Mouse (Mus musculus): ENCODE data around the gene Hps4.
"Not testable (repeated sequence)": the region's sequence is repeated elsewhere in the genome, so short reads cannot be mapped to it uniquely, and the experiment has no call there.

Hps4 gene

GRCm38 (mm10) chr5:112342463-112343204 lies at the start of gene Hps4, which contains the start of gene Srrd:
Gene Hps4 (plus strand): TSS chr5:112343083.
Gene Srrd (minus strand): TSS chr5:112343040.
- DNase-seq (ENCODE audit: extremely low spot score), result peak; percentile 85

DNA sequence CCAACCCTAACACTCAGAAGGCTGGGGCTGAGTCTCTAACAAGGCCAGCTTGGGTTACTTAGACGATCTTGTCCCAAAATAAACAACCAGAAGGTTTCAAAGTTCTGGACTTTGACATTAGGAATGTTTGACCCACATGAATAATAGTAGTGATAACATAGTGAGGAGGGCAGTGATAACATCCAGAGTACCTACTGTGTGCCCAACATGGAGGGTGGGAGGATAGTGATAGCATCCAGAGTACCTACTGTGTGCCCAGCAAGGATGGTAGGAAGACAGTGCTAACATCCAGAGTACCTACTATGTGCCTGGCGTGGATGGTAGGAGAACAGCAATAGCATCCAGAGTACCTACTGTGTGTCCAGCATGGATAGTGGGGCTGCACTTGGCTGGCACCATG lies 49.1 kb upstream of the Hps4 start:
- no peak for DNase-seq (ENCODE audit: extremely low spot score)

DNA sequence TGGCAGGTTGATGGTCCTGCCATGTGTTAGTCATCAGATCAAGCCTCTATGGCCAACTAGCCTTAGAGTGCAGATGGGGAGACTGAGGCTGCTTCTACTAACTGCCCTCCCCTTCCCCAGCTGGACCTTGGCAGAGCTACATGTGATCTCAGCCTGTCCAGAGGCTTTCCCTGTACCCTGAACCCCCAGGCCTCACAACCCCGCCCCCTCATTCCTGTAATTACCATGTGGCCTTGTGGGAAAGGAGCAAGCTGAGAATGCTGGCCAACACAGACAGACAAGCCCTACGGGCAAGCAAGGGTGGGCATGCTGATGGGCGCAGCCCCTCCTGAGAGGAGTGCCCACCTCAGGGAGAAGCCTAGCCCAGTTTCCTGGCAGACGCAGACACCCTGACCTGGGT lies 48.2 kb upstream of the Hps4 start:
- DNase-seq (ENCODE audit: extremely low spot score), result no peak

DNA sequence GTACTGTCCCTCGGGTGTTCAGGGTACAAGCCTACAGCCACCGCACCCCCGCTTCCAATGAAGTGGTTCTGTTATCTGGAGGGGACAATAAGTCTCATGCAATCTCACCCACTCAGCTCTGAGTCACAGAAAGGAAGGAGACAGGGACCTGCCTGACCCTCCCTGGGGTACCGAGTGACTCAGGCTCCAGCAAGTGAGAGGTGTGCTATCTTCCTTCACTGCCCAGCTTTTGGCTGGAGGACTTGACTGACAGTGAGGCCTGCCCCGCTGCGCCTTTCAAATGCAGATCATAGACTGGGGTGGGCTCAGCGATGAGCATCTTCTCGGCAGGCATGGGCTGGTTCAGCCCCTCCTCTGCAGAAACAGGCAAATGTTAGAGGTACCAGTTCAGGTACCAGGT lies 47.7 kb upstream of the Hps4 start:
- no peak for DNase-seq (ENCODE audit: extremely low spot score)

- no peak for DNase-seq (ENCODE audit: extremely low spot score)
Observed at GRCm38 (mm10) chr5:112295564-112295963, 47.3 kb upstream of the Hps4 start.

- DNase-seq (ENCODE audit: extremely low spot score), result no peak
Observed at GRCm38 (mm10) chr5:112296404-112297181, 46.3 kb upstream of the Hps4 start.

- no peak for DNase-seq (ENCODE audit: extremely low spot score)
Observed at GRCm38 (mm10) chr5:112297257-112297656, 45.6 kb upstream of the Hps4 start.

GRCm38 (mm10) chr5:112298226-112298988 lies 44.5 kb upstream of the Hps4 start:
- DNase-seq (ENCODE audit: extremely low spot score), result no peak

- DNase-seq (ENCODE audit: extremely low spot score), result no peak
Observed at GRCm38 (mm10) chr5:112299399-112299798, 43.5 kb upstream of the Hps4 start.

DNA sequence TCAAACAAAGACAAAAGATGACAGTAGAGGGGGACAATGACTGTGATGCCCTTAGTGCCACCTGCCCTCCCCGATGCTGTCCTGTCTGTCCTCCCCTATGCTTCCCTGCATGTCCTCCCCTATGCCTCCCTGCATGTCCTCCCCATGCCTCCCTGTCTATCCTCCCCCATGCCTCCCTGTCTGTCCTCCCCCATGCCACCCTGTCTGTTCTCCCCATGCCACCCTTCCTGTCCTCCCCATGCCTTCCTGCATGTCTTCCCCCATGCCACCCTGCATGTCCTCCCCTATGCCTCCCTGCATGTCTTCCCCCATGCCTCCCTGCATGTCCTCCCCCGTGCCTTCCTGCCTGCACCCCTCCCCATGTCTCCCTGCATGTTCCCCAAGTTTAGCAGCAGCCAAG lies 42.8 kb upstream of the Hps4 start:
- no peak for DNase-seq (ENCODE audit: extremely low spot score)

DNA sequence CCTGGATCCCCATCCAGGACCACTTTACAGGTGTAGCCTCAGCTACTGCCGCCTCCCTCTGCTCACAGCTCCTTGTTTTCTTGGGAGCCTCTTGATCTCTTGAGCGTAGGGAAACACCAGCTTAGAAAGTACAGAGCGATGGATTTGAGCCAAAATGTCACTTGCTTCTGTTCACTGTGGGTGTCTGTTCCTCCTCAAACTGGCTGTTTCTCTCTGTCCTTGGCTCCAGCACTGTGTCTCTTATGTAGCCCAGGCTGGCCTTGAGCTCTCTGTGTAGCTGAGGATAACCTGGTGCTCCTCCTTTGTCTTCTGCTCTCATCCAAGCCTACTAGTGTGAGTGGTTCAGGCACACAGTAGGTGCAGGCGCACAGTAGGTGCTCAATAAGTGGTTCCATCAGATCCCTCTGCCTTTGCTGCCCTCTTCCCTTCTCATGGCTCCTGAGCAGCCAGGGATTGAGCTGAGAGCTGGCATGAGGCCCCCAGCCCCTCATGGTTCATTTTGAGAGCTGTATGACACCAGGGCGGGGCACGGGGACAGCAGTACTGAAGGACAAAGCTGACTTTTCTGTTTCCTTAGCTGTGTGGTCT lies 42.1 kb upstream of the Hps4 start:
- no peak for DNase-seq (ENCODE audit: extremely low spot score)

GRCm38 (mm10) chr5:112301694-112302093 lies 41.2 kb upstream of the Hps4 start:
- DNase-seq (ENCODE audit: extremely low spot score), result no peak

DNA sequence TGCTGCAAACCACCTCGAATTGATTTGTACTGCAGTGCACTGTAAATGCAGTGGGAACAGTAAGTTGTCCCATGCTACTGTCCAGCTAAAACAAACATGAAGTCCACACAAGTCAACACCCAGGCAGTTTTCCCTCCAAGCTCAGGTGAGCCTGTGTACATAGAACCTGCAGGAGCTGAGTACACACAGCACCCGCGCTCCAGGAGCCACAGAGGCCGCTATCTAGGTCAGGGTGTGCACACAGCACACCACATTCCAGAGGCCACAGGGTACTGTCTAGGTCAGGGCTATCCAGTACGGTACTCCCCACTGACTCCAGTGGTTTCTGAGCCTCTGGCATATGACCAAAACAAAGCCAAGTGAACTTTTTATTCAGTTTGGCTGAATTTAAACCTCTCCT lies 40.6 kb upstream of the Hps4 start:
- no peak for DNase-seq (ENCODE audit: extremely low spot score)

DNA sequence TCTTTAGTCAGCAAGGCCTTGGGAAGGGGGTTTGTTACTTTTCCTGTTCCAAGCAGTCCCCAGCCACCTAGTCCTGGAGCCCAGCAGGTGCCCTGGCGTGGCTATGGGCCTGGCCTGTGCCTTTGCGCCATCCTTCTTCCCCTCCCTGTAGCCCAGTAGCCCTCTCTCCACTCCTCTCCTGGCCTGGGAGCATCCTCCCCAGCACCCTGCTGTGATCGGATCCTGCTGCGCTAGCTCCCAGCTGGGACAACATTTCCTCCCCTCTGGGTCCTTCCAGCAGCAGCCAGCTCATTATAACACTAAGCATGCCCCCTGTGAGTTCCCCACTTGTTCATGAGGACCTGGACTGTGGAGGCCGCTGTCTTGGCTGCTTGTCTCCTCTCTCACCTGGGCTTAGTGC lies 37.0 kb upstream of the Hps4 start:
- DNase-seq (ENCODE audit: extremely low spot score), result no peak

DNA sequence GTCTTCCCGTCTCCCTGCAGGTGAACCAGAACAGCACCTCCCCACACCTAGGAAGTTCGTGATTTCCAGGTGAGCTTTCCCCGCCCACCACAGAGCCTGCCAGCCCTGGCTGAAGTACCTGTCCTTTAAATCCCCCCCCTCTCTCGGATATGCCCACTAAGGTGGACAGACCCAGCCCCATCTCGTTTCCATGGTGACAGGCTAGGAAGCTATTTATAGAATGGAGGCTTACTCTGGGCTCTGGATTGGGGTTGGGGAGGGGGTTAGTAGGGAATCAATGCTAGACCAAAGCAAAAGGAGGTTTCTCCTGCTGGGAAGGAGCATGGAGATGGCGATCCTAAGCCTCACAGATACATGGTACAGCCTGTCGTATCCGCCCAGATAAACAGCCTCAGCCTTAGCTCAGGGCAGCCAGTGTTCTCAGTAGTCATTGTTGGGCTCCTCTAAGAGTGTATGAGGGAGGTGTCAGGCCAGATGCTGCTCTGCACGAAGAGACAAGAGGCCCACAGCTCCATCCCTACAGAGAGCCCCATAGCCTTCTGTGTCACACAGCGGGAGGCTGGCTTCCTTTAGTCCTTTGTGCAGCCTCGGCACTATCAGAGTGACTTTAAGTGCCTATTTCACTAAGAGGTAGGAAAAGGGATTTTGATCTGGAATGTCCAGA lies 29.5 kb upstream of the Hps4 start:
- no peak for DNase-seq (ENCODE audit: extremely low spot score)

GRCm38 (mm10) chr5:112316468-112316867 lies 26.4 kb upstream of the Hps4 start:
- DNase-seq (ENCODE audit: extremely low spot score), result no peak

GRCm38 (mm10) chr5:112317328-112317727 lies 25.6 kb upstream of the Hps4 start:
- DNase-seq (ENCODE audit: extremely low spot score), result no peak

DNA sequence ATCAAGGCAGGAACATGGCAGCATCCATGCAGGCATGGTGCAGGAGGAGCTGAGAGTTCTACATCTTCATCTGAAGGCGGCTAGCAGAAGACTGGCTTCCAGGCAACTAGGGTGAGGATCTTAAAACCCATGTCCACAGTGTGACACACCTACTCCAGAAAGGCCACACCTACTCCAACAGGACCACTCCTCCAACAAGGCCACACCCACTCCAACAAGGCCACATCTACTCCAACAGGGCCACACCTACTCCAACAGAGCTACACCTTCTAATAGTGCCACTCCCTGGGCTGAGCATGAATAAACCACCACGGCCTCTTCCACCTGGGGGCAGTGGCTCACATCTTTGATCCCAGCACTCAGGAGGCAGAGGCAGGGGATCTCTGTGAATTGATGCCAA lies 23.5 kb upstream of the Hps4 start:
- not testable (repeated sequence) for DNase-seq (ENCODE audit: extremely low spot score)

DNA sequence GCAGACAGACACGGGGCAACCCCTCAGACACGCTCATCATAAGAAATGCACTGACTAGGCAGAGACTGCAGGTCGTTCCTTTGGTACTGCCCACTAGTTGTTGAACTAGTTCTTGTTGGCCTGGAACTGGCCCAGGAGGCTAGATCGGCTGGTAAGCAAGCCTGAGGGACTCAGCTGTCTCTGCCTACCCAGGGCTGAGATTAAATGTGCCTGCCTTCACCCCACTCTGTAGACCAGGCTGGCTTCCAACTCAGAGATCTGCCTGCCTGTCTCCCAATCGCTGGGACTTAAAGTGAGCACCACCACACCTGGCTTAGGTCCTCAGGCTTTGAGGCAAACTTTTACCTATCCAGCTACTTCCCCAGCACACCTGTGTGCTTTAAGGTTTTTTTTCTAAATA lies 22.5 kb upstream of the Hps4 start:
- DNase-seq (ENCODE audit: extremely low spot score), result no peak

DNA sequence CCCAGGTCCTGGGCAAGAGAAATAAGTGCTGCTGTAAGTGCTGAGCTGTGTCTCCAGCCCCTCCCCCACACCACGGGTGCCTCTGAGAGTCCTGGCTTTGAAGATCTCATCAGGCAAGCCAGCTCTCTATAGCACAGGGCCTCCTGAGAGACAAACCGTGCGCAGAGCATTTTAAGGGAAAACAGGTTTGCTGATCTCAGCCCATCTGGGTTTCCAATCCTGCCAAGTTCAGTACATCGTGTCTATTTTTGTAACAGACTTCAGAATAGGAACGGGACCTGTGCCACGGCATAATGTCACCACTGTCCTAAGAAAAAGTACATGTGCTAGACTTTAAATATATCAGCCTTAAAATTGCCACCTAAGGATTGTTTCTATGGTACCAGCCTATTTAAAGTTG lies 21.9 kb upstream of the Hps4 start:
- DNase-seq (ENCODE audit: extremely low spot score), result no peak

GRCm38 (mm10) chr5:112321376-112321775 lies 21.5 kb upstream of the Hps4 start:
- DNase-seq (ENCODE audit: extremely low spot score), result no peak

- DNase-seq (ENCODE audit: extremely low spot score), result no peak
Observed at GRCm38 (mm10) chr5:112323246-112323645, 19.6 kb upstream of the Hps4 start.

All from embryo, embryonic 9.5 days (tissue).